Mouse (Mus musculus) cortical plate, adult 2 months (tissue): ENCODE measurements around the gene Gmcl1.

Experiments
- CTCF ChIP-seq: fragments of 200-500 bp; IDR thresholded peaks from 2 replicates; pipeline ENCODE4 v1.5.1; 2011; ENCODE audit warnings: mild to moderate bottlenecking, control low read depth, low read length; ENCODE audit not compliant: insufficient read depth; ENCODE audit errors: extremely low read depth
- POLR2A ChIP-seq: fragments of 200-500 bp; IDR thresholded peaks from 2 replicates; pipeline ENCODE4 v1.6.1; 2011; ENCODE audit warnings: mild to moderate bottlenecking, low read length, control low read depth; ENCODE audit not compliant: insufficient read depth; ENCODE audit errors: extremely low read depth

GRCm38 (mm10) chr6:86668580-86669239 lies 64.5 kb downstream of the Gmcl1 start, which contains the start of gene Mxd1:
- no peak for TF ChIP-seq CTCF
- 0 out of 2 replicates have a peak, but pooled peaks have one; percentile 14 for TF ChIP-seq POLR2A
